Mouse (Mus musculus) thymus, adult 2 months (tissue): ENCODE results near the gene Tmem59. TPM values are rescaled to one million over a fixed set of nuclear protein-coding genes. Genes with fewer than 3 reads are reported as not detected.

Experiments
- DNase-seq: peaks from one replicate; pipeline ENCODE4 v3.0.0; 2021
- H3K27ac ChIP-seq: fragments of 200-500 bp; 2 replicates; pipeline ENCODE4 v1.5.1; 2012; ENCODE audit warnings: low read length, control low read depth; ENCODE audit not compliant: control insufficient read depth, insufficient read depth
- H3K27me3 ChIP-seq: fragments of 200-500 bp; 2 replicates; pipeline ENCODE4 v1.6.1; 2012; ENCODE audit warnings: mild to moderate bottlenecking, low read length, moderate library complexity, mixed read lengths; ENCODE audit not compliant: control insufficient read depth, insufficient read depth
- H3K36me3 ChIP-seq: fragments of 200-500 bp; 2 replicates; pipeline ENCODE4 v1.6.1; 2012; ENCODE audit warnings: mild to moderate bottlenecking, low read length, moderate library complexity; ENCODE audit not compliant: control insufficient read depth, insufficient read depth
- H3K4me1 ChIP-seq: fragments of 200-500 bp; replicated peaks from 2 replicates; pipeline ENCODE4 v1.6.1; 2012; ENCODE audit warnings: low read length; ENCODE audit not compliant: control insufficient read depth, insufficient read depth
- H3K4me3 ChIP-seq: fragments of 200-500 bp; 2 replicates; pipeline ENCODE4 v1.5.1; 2012; ENCODE audit warnings: mild to moderate bottlenecking, low read length, control low read depth, moderate library complexity; ENCODE audit not compliant: control insufficient read depth, insufficient read depth
- CTCF ChIP-seq: fragments of 200-500 bp; IDR thresholded peaks from 2 replicates; pipeline ENCODE4 v1.5.1; 2012; ENCODE audit warnings: mild to moderate bottlenecking, control low read depth, low read length, moderate library complexity, borderline replicate concordance; ENCODE audit not compliant: control insufficient read depth, poor library complexity, insufficient read depth; ENCODE audit errors: extremely low read depth
- POLR2A ChIP-seq: fragments of 200-500 bp; IDR thresholded peaks from 2 replicates; pipeline ENCODE4 v1.6.1; 2012; ENCODE audit warnings: mild to moderate bottlenecking, low read length, control low read depth, moderate library complexity; ENCODE audit not compliant: control insufficient read depth, poor library complexity, insufficient read depth; ENCODE audit errors: extremely low read depth
- WGBS: fragments of 180-500 bp; shearing (Covaris S2); methylation state at CpG from one replicate; pipeline ENCODE4 v1.1.7; 2018; 5-methylcytosine and 5-hydroxymethylcytosine counted together
- polyA plus RNA-seq: library from polyadenylated mRNA; depleted of rRNA; stranded (reverse); fragments of >200 nt; gene quantifications from 2 replicates; pipeline ENCODE4 v1.2.3, GENCODE M21; 2012

Tmem59 gene
- polyA plus RNA-seq, 1 experiment, result 194 TPM

- Histone ChIP-seq H3K36me3 (peaks cover 50% of the 10 kb centered on the region), H3K4me3 (no peak overlapping the region), H3K4me1 (no peaks in the 10 kb centered on the region), H3K27ac (no peak overlapping the region), H3K27me3 (no peaks in the 10 kb centered on the region)
- TF ChIP-seq CTCF (no peak), POLR2A (no peak)
- DNase-seq, result no peak
- 95% methylated on average over 3 of the region's 3 CpGs for WGBS
These were observed 7.5 kb downstream of the Tmem59 start for GRCm38 (mm10) chr4:107185703-107186102.

DNA sequence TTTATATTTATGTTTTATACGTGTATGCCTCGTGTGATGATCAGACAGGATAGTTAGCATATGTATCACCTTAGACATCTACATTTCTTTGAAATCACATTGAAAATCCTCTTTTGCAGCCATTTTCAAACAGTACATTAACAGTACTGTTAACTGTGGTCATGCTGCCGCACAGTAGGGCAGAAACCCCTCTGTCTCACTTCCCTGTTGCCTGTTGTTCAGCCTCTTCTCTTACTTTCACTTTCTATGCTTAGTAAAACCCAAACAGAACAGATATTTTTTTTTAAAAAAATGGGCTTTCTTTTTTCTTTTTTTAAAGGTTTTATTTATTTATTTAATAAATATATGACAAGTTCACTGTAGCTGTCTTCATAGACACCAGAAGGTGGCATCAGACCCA is 15.6 kb downstream of the Tmem59 start:
- Histone ChIP-seq H3K27me3 (no peaks in the 10 kb centered on the region), H3K4me1 (peaks cover 2% of the 10 kb centered on the region; the same call in 1 of the 2 replicates), H3K4me3 (no peak overlapping the region), H3K36me3 (peaks cover 91% of the 10 kb centered on the region), H3K27ac (no peak overlapping the region)
- DNase-seq, result no peak
- TF ChIP-seq CTCF, result no peak
- TF ChIP-seq POLR2A, result no peak
- WGBS, result 97% methylated on average over 3 of the region's 3 CpGs

GRCm38 (mm10) chr4:107196454-107196853 is 18.3 kb downstream of the Tmem59 start:
- Histone ChIP-seq H3K4me3 (no peak overlapping the region), H3K27me3 (no peaks in the 10 kb centered on the region), H3K36me3 (peaks cover 93% of the 10 kb centered on the region), H3K27ac (no peak overlapping the region), H3K4me1 (peaks cover 6% of the 10 kb centered on the region)
- TF ChIP-seq POLR2A, result no peak
- no peak for TF ChIP-seq CTCF
- WGBS, result 31% methylated on average over 2 of the region's 2 CpGs
- no peak for DNase-seq

- WGBS, result 98% methylated on average over 5 of the region's 5 CpGs
- Histone ChIP-seq H3K27ac (no peak overlapping the region), H3K4me3 (no peak overlapping the region), H3K27me3 (no peaks in the 10 kb centered on the region), H3K4me1 (peaks cover 11% of the 10 kb centered on the region), H3K36me3 (peaks cover 93% of the 10 kb centered on the region)
- DNase-seq, result no peak
- TF ChIP-seq POLR2A (no peak), CTCF (no peak)
These were observed 19.9 kb downstream of the Tmem59 start for GRCm38 (mm10) chr4:107198072-107198471.

GRCm38 (mm10) chr4:107201779-107202178 is 23.6 kb downstream of the Tmem59 start:
- peak; percentile 19 for DNase-seq
- 10% methylated on average over 3 of the region's 3 CpGs for WGBS

DNA sequence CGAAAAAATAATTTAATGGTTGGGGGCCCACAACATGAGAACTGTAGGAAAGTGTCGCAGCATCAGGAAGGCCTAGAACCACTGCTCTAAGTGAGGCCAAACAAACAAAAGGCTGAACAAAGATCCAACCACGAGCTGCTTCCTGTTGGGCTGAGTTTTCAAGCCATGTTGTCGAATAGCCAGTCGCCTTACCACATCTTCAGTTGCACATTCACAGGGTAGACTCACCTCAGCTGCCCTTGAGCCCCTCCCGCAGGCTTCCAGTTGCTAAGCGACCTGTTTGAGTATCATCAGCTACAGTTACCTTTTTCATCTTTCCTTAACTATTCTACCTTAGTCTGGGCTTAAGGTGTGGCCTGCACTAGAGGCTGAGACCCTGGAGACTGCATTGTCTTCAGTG is 24.8 kb downstream of the Tmem59 start:
- no peak overlapping the region for H3K4me3 ChIP-seq
- no peak for DNase-seq
- 75% methylated on average over 7 of the region's 7 CpGs for WGBS
- H3K27me3 ChIP-seq, result no peaks in the 10 kb centered on the region
- TF ChIP-seq POLR2A (no peak), CTCF (no peak)
- H3K4me1 ChIP-seq, result peaks cover 9% of the 10 kb centered on the region
- peaks cover 60% of the 10 kb centered on the region for H3K36me3 ChIP-seq
- no peak overlapping the region for H3K27ac ChIP-seq

More at GRCm38 (mm10) chr4:107201779-107202178, 23.6 kb downstream of the Tmem59 start:
- Histone ChIP-seq H3K27ac (no peak overlapping the region), H3K4me1 (peaks cover 9% of the 10 kb centered on the region), H3K36me3 (peaks cover 71% of the 10 kb centered on the region), H3K4me3 (no peak overlapping the region), H3K27me3 (no peaks in the 10 kb centered on the region)
- TF ChIP-seq CTCF (no peak), POLR2A (no peak)

- peaks cover 20% of the 10 kb centered on the region for H3K4me1 ChIP-seq
- DNase-seq, result no peak
- no peaks in the 10 kb centered on the region for H3K27me3 ChIP-seq
- no peak overlapping the region for H3K27ac ChIP-seq
- TF ChIP-seq POLR2A (no peak), CTCF (no peak)
- peaks cover 20% of the 10 kb centered on the region for H3K36me3 ChIP-seq
- H3K4me3 ChIP-seq, result no peak overlapping the region
- WGBS, result 97% methylated on average over 2 of the region's 2 CpGs
These were observed 28.8 kb downstream of the Tmem59 start for GRCm38 (mm10) chr4:107207016-107207415.
